Mouse (Mus musculus): ENCODE measurements around the gene Tal1.

DNA sequence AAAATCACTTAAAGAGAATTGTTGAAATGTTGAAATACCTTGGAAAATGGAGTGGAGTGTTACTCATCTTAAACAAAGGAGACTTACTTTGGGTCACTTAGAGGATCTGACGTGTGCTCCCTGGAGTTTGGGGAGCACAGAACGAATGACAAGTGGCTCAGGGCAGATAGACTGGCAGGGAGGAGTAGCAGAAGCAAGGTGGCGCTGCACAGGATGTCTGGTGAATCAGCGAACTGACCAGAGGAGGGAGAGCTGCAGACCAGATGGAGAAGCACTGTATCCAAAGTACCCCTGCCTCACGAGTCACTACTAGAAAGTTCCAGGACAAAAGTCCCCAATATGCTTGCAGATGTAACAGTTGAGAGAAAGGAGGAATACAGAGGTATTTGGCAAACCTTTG is 57.0 kb downstream of the Tal1 start:
- TF ChIP-seq POLR2A (IDR thresholded peaks at IDR 0.05; ENCODE audit: control insufficient read depth, low read depth, low read length) (no peak), CTCF (IDR thresholded peaks at IDR 0.05; ENCODE audit: control insufficient read depth, insufficient read depth, insufficient replicate concordance, low read depth, low read length) (0 out of 2 replicates have a peak, but pooled peaks have one; percentile 4)
